Mouse (Mus musculus) bone marrow macrophage, adult 2 months (primary cell): ENCODE measurements around the gene Vwa3a. TPM values are rescaled to one million over a fixed set of nuclear protein-coding genes. Genes with fewer than 3 reads are reported as not detected.
"Not testable (repeated sequence)": the region's sequence is repeated elsewhere in the genome, so short reads cannot be mapped to it uniquely, and the experiment has no call there.

Source experiments
- H3K27ac ChIP-seq: 2 replicates; pipeline ENCODE4 v1.5.1; 2012; ENCODE audit warnings: low read depth, low read length; ENCODE audit not compliant: insufficient read depth
- H3K4me1 ChIP-seq: 2 replicates; pipeline ENCODE4 v1.6.1; 2012; ENCODE audit warnings: low read length; ENCODE audit not compliant: control insufficient read depth, insufficient read depth
- H3K4me3 ChIP-seq: 2 replicates; pipeline ENCODE4 v1.5.1; 2012; ENCODE audit warnings: mild to moderate bottlenecking, low read length, moderate library complexity; ENCODE audit not compliant: insufficient read depth
- CTCF ChIP-seq: IDR thresholded peaks from 2 replicates; pipeline ENCODE4 v1.5.1; 2012; ENCODE audit warnings: low read depth, mild to moderate bottlenecking, low read length, moderate library complexity
- POLR2A ChIP-seq: IDR thresholded peaks from 2 replicates; pipeline ENCODE4 v1.6.1; 2012; ENCODE audit warnings: mild to moderate bottlenecking, low read depth, low read length, borderline replicate concordance
- polyA plus RNA-seq: library from polyadenylated mRNA; stranded (reverse); fragments of >200 nt; gene quantifications from 2 replicates; pipeline ENCODE4 v1.2.4, GENCODE M21; 2012; ENCODE audit not compliant: missing spikeins, insufficient read depth, insufficient read length

Vwa3a gene
- not detected in 2 replicates for polyA plus RNA-seq

DNA sequence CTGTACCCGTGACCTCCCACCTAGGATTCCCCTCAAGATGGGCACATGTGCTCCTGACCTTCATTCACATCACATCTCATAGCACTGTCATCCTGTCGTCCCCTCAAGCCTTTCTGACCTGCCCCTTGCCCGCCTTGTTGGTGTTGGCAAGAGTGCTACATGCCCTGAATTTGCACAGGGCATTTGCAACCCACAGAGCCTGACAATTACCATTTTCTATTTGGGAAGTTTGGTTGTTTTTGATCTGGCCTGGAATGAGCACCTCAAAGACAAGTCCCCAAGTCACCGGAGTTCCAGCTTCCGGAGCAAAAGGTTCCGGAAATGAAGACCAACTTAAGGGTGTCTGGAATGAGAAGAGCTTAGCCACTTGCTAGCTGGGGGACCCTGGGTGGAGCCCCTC lies at the start of gene Vwa3a:
Gene Vwa3a (plus strand): TSS at position 301 of the 400 bp plus-strand sequence.
- no peak for TF ChIP-seq CTCF
- no peak for TF ChIP-seq POLR2A
- no peaks in the 10 kb centered on the region for H3K4me1 ChIP-seq
- H3K27ac ChIP-seq: no peak within 1 kb of the TSS
- H3K4me3 ChIP-seq: no peak within 1 kb of the TSS

- no peak overlapping the region for H3K27ac ChIP-seq
- no peak overlapping the region for H3K4me3 ChIP-seq
- no peak for TF ChIP-seq CTCF
- no peak for TF ChIP-seq POLR2A
- peaks cover 3% of the 10 kb centered on the region; the same call in 1 of the 2 replicates for H3K4me1 ChIP-seq
Observed at GRCm38 (mm10) chr7:120690634-120691033, 48.5 kb upstream of the Vwa3a start.

DNA sequence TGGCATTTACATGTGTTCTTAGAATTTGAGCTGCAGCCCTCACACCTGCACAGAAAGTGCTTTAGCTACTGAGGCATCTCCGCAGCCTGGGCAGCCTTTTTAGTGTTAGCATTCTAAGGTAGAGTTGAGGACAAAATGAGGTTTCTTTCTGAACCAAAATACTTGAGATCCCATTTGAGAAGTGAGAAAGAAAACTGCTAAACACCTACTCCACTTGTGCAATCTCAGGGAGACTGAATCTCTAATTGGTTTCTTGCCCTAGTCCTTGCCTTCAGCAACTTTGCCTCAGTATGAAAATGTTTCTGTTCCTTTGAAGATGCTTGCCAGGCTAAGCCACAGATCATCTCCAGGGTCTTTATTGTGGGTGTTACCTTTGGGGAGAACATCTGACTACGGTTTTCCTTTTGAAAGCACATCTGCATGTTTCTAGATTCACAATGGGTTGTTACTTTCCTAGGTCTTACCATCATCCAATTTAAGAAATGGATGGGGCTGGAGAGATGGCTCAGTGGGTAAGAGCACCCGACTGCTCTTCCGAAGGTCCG lies 45.2 kb upstream of the Vwa3a start:
- Histone ChIP-seq H3K4me1 (peaks cover 3% of the 10 kb centered on the region; the same call in 1 of the 2 replicates), H3K4me3 (no peak overlapping the region), H3K27ac (no peak overlapping the region)
- TF ChIP-seq POLR2A (no peak), CTCF (no peak)

DNA sequence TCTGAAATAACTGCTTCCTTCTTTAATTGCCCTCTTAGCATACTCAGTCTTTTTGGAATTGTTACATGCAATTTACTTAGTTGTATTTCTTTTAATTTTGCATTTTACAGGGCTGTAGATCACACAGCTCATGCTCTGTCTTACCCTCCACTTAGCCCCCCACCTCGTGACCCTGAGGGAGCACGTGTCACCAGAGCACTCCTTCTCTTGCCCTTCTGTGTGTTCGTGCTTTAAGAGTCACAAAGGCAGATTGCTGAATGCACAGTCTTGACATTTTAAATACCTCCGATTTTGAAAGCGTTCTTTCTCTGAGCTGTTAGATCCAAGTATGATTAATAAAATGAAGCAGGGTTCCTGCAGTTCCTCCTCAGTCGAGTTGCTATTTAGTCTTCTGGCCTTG lies 43.9 kb upstream of the Vwa3a start:
- Histone ChIP-seq H3K27ac (no peak overlapping the region), H3K4me3 (no peak overlapping the region), H3K4me1 (peaks cover 5% of the 10 kb centered on the region; the same call in 1 of the 2 replicates)
- TF ChIP-seq POLR2A (no peak), CTCF (no peak)

DNA sequence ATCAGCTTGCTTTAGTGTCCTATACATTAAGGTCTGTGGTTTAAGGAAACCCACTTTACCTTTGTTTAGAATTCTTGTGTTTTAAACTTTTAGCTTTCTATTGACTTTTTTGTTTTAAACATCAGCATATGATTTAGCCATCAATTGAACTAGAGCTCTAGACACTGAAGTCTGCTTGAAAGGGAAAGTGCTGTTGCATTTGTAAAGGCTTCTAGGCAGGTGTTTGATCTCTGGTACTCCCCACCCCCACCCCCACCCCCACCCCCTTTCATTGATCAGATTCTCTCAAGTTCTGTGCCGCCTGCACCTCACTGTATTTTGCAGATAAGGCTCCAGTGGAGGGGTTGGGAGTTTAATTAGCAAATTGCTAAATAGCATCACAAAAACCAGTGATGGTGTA lies 43.5 kb upstream of the Vwa3a start:
- H3K4me3 ChIP-seq: no peak overlapping the region
- H3K27ac ChIP-seq: no peak overlapping the region
- TF ChIP-seq CTCF: no peak
- H3K4me1 ChIP-seq: peaks cover 5% of the 10 kb centered on the region; the same call in 1 of the 2 replicates

GRCm38 (mm10) chr7:120696331-120696730 lies 42.8 kb upstream of the Vwa3a start:
- H3K4me1 ChIP-seq: peaks cover 5% of the 10 kb centered on the region; the same call in 1 of the 2 replicates

DNA sequence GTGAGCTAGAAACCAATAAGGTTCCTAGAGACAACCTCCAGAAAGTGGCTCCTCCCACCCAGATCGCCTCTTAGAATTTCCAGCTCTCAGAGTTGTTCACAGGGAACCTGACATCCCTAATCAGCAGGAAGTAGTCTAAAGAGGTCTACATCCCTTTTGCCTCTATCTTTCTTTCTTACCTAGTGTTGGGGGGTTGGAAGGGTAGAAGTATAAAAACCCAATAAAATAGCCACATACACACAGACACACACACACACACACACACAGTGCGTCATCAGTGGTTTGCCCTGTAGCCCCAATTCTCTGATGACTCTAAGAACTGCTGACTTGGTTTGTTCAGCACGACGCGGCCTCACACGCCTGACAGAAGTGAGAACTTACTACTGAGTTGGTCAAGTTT lies 39.5 kb upstream of the Vwa3a start:
- TF ChIP-seq CTCF (no peak), POLR2A (no peak)
- Histone ChIP-seq H3K4me3 (no peak overlapping the region), H3K4me1 (peaks cover 5% of the 10 kb centered on the region; the same call in 1 of the 2 replicates), H3K27ac (no peak overlapping the region)

More at GRCm38 (mm10) chr7:120696331-120696730, 42.8 kb upstream of the Vwa3a start:
- H3K4me3 ChIP-seq: no peak overlapping the region
- TF ChIP-seq POLR2A (no peak), CTCF (no peak)
- no peak overlapping the region for H3K27ac ChIP-seq

DNA sequence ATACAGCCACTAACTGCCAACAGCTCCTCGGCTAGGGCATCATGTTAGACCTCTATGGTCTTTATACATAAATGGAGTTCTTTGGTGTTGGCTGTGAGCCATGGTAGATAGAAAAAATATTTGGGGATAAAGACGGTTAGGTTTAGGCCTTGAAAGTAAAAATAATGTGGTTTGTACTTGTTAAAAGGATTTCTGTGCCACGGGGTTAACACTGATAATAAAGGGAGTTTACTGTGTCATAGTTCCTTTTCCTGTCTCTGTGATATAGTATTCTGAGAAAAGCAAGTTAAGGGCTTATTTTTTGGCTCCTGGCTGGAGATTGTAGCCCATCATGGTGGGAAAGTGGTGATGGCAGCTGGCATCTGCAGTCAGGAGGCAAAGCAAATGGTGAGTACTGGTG lies 35.2 kb upstream of the Vwa3a start:
- no peak overlapping the region for H3K27ac ChIP-seq
- H3K4me3 ChIP-seq: no peak overlapping the region
- TF ChIP-seq POLR2A: no peak
- no peak for TF ChIP-seq CTCF
- peaks cover 5% of the 10 kb centered on the region; the same call in 1 of the 2 replicates for H3K4me1 ChIP-seq

GRCm38 (mm10) chr7:120712071-120712470 lies 27.0 kb upstream of the Vwa3a start:
- Histone ChIP-seq H3K27ac (no peak overlapping the region), H3K4me3 (no peak overlapping the region), H3K4me1 (no peaks in the 10 kb centered on the region)
- no peak for TF ChIP-seq POLR2A
- TF ChIP-seq CTCF: no peak

GRCm38 (mm10) chr7:120713225-120713624 lies 25.9 kb upstream of the Vwa3a start:
- H3K4me1 ChIP-seq: no peaks in the 10 kb centered on the region
- no peak overlapping the region for H3K4me3 ChIP-seq
- no peak overlapping the region for H3K27ac ChIP-seq
- no peak for TF ChIP-seq CTCF
- no peak for TF ChIP-seq POLR2A

- H3K4me3 ChIP-seq, H3K27ac ChIP-seq, H3K4me1 ChIP-seq: not testable (repeated sequence)
Observed at GRCm38 (mm10) chr7:120713951-120714350, 25.2 kb upstream of the Vwa3a start.
